Mouse (Mus musculus) heart, postnatal 36 days (tissue): Measurements from ENCODE around the gene Pak1. TPM values are rescaled to one million over a fixed set of nuclear protein-coding genes. Genes with fewer than 3 reads are reported as not detected.
"Not testable (repeated sequence)": the region's sequence is repeated elsewhere in the genome, so short reads cannot be mapped to it uniquely, and the experiment has no call there.

Experiments used
- DNase-seq, 2 experiments: peaks; one replicate each; pipeline ENCODE4 v3.0.0; 2021 to 2022
- intact Hi-C: fragments of 180-260 bp; cut with DNase I; formaldehyde crosslinking; loops from one replicate; pipeline ENCODE4 v1.15.1; 2025
- total RNA-seq, 2 experiments: library from RNA; stranded (reverse); gene quantifications; 2 replicates each; pipeline ENCODE4 v1.2.3; 2021

Pak1 gene
- total RNA-seq, 2 experiments from 2014 or later, result 0.61 to 2.0 TPM

- DNase-seq, result peak; percentile 33 to 43
- intact Hi-C loops, result loop anchor here (1.0 to 5.0 kb wide), 2 partner anchors 76 to 97 kb away; no protein-coding TSS in a partner anchor
Measured at GRCm38 (mm10) chr7:97842806-97843570, 54.6 kb downstream of the Pak1 start.

GRCm38 (mm10) chr7:97844419-97844818 lies 56.1 kb downstream of the Pak1 start:
- intact Hi-C loops, result loop anchor here (5.0 kb wide), 1 partner anchor 77 kb away; no protein-coding TSS in a partner anchor
- no peak for DNase-seq

- intact Hi-C loops, result no loop called here
- no peak for DNase-seq
Measured at GRCm38 (mm10) chr7:97845546-97845945, 57.2 kb downstream of the Pak1 start.

GRCm38 (mm10) chr7:97846539-97846938 lies 58.2 kb downstream of the Pak1 start:
- intact Hi-C loops, result no loop called here
- no peak for DNase-seq

- DNase-seq, intact Hi-C loops: not testable (repeated sequence)
Measured at GRCm38 (mm10) chr7:97849557-97849956, 61.2 kb downstream of the Pak1 start.

- DNase-seq, result no peak
- intact Hi-C loops, result no loop called here
Measured at GRCm38 (mm10) chr7:97850331-97850730, 62.0 kb downstream of the Pak1 start.

GRCm38 (mm10) chr7:97863512-97863911 lies 75.2 kb downstream of the Pak1 start:
- intact Hi-C loops, result no loop called here
- no peak for DNase-seq

- intact Hi-C loops, result no loop called here
- DNase-seq, result no peak
Measured at GRCm38 (mm10) chr7:97864531-97864930, 76.2 kb downstream of the Pak1 start.

- intact Hi-C loops, result no loop called here
Measured at GRCm38 (mm10) chr7:97867866-97868265, 79.5 kb downstream of the Pak1 start.

GRCm38 (mm10) chr7:97868766-97869165 lies 80.4 kb downstream of the Pak1 start:
- DNase-seq, result no peak
- intact Hi-C loops, result no loop called here

More at GRCm38 (mm10) chr7:97867866-97868265, 79.5 kb downstream of the Pak1 start:
- no peak for DNase-seq

GRCm38 (mm10) chr7:97872396-97872795 lies 84.1 kb downstream of the Pak1 start:
- intact Hi-C loops, result no loop called here
- DNase-seq, result no peak

GRCm38 (mm10) chr7:97873317-97873716 lies 85.0 kb downstream of the Pak1 start:
- DNase-seq, result no peak
- intact Hi-C loops, result no loop called here

- intact Hi-C loops, result no loop called here
- no peak for DNase-seq
Measured at GRCm38 (mm10) chr7:97877846-97878538, 89.7 kb downstream of the Pak1 start.

GRCm38 (mm10) chr7:97911646-97912045 lies 123.3 kb downstream of the Pak1 start:
- no peak for DNase-seq
- intact Hi-C loops, result no loop called here

GRCm38 (mm10) chr7:97914833-97915516 lies 126.6 kb downstream of the Pak1 start:
- intact Hi-C loops, result no loop called here
- no peak for DNase-seq

GRCm38 (mm10) chr7:97919742-97920141 lies 131.4 kb downstream of the Pak1 start, which contains the start of gene Gdpd4:
Gene Gdpd4, plus strand, starts transcription at chr7:97919955.
- intact Hi-C loops, result no loop called here
- DNase-seq, result no peak

- no peak for DNase-seq
- intact Hi-C loops, result no loop called here
Measured at GRCm38 (mm10) chr7:97925819-97926218, 137.5 kb downstream of the Pak1 start.

- no peak for DNase-seq
- intact Hi-C loops, result no loop called here
Measured at GRCm38 (mm10) chr7:97926978-97927377, 138.6 kb downstream of the Pak1 start.

- DNase-seq, result no peak
- intact Hi-C loops, result no loop called here
Measured at GRCm38 (mm10) chr7:97944485-97944884, 156.1 kb downstream of the Pak1 start.
